Mouse (Mus musculus) gastrocnemius, postnatal 4 days (tissue): ENCODE results near the gene Ankrd33. TPM values are rescaled to one million over a fixed set of nuclear protein-coding genes. Genes with fewer than 3 reads are reported as not detected.
A peak's percentile ranks its signal among the peaks of the same experiment; 100 is the strongest.
"Not testable (repeated sequence)": the region's sequence is repeated elsewhere in the genome, so short reads cannot be mapped to it uniquely, and the experiment has no call there.

Source experiments
- DNase-seq, 2 experiments: peaks; one replicate each; pipeline ENCODE4 v3.0.0; 2021 to 2022; ENCODE audit warnings: low spot score in 2 of 2, mixed read lengths in 2 of 2
- total RNA-seq, 2 experiments: library from RNA; stranded (reverse); gene quantifications; 2 replicates each; pipeline ENCODE4 v1.2.3; 2021

The Ankrd33 gene
- total RNA-seq, 2 experiments from 2014 or later: not detected

DNA sequence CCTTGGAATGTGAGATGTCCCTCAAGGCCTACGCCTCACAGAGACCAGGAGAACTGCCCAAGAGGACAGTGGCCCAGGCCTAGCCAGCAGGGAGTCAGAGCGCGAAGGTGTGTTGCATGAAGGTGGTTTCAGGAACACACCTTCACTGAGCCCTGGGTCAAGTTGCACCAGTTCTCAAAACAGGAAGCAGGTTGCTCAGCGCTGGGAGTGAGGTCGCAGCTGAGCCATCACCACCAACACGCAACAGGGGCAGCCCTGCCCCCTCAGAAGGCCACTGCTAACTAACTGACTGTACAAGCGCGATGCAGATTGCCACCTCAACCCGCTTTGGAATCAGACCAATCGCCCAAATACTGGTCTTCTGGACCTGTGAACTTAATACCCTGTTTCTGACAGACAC lies 31.1 kb upstream of the Ankrd33 start:
- DNase-seq: no peak

DNA sequence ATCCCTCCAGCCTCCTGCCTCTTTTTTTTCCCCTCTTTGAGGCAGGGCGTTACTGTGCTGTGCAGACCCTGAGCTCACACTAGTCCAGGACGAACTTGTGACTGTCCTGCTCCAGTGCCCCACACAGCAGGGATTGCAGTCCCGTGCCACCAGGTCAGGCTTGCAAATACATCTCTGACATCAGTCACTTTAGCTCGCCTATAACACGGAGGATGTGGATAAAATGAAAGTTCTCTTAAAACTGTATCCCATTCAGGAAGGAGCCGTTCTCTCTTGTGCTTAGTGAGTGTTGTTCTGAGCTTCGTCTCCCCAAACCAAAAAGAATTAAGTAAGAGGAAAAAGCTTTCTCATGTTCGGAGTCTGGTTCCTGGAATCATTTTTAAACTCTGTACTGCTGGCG lies 29.1 kb upstream of the Ankrd33 start:
- DNase-seq: no peak

DNA sequence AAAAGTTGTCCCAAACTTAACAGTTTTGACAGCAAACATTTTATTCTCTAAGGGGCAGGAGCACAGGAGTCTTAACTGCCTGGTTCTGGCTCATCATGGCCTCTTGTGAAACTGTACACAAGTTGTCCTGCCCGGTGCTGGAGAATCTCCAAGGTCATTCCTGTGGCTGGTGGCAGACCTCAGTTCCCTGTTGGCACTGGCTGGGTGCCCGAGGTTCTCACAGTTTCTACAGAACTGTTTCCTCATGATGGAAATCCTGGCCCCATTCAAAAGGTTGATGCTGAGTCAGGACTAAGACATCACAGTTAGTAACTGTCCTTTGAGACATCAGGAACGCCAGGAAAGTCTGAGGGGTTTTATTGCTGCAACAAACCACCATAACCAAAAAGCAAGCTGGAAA lies 28.6 kb upstream of the Ankrd33 start:
- no peak for DNase-seq

DNA sequence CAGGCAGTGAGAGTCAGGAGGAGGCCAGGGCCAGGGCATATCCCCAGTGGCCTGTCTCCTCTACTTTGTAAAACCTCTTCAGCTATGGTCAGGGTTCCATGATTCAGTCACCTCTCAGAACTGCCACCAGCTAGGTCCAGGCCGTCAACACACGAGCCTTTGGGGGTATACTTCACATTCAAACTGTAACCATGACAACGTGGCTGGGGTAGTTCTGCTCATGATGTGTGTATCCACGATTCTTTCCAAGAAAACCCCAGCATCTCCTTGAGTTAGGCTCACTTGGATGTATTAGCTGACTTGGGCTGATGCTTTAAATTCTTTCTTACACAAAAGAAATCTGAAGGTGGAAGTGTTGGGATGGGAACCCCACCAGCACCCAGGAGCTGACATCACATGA lies 27.3 kb upstream of the Ankrd33 start:
- no peak for DNase-seq

DNA sequence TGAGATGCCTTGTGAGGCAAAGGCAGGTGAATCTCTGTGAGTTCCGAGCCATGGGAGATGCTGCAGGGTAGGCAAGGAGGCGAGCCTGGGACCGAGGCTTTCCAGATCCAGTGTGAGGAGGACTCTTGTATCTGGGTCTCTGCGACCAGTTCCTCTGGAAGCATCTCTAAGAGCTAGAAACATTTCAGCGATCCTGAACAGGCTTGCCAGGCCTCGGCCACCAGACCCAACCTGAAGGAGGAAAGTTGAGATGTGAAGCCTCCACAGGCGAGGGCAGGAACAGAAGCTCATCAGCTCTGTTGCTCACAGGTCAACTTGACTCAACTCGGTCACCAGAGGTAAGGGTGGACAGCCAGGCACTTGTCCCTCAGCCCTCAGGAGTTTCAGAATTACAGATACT lies 24.0 kb upstream of the Ankrd33 start:
- DNase-seq: no peak

DNA sequence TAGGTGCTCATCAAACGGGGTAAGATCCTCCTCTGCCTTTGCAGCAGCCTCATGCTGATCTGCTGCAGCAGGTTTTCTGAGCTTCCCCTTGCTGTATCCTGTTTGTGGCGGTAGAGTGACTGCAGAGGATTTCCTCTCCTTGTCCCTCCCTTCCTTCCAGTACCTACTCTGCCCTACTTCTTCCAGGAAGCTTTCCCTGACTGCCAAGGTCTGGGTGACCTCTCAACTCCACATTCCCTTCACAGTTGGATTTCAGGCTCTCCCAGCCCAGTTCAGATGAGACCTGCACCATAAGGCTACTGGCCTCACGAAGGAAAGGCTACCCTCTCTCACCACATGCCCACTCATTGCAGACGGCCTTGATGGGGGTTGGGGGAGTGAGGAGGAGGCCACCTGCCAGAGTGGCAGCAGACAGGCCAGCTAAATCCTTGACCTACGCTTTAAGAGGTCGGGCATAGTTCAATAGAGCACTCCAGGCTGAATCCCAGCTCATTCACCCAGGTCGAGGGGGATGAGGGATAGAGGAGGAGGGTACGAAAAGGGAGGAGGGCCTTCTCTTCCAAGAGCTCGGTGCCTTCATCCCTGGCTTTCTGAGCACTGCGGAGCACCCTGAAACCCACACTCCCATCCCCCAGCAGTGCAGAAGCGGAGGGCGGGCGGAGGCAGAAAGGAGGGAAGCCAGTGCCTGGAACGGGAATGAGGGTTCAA lies 23.3 kb upstream of the Ankrd33 start:
- no peak for DNase-seq

DNA sequence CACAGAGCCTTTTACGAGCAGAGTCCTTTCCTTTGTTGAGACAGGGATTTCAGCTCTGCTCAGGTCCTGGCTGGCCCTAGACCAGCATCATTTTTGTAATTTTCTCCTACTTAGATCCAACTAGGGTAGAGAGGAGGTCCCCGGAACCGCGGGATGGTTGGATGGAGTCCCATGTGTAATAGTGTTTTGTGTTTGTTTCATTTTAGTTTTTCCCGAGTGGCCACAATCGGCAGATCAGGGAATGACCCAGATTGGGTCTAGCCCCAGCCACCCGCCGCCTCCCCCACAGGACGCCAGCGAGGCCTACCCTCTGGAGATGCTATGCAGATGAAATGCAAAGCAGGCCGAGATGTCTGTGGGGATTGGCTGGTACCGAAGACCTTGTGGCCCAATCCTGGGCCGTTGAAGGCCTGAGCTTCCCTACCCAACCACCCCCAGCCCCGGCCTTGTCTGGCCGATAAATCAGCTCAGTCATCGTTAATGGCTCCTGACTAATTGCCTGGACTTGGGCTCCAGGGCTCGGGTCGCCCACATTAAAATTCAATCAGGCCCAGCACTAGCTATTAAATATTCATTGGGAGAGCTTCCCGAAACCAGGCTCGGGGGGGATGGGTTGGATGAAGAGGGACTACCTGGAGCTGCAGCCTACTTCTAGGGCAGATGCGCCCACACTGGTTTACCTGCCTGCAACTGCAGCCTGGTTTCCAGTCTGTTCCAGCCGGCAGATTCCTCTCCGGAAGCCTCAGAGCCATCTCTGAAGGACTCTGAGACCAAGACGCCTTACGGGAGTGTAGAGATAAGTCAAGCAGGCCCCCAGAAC lies 22.5 kb upstream of the Ankrd33 start:
- DNase-seq: no peak

DNA sequence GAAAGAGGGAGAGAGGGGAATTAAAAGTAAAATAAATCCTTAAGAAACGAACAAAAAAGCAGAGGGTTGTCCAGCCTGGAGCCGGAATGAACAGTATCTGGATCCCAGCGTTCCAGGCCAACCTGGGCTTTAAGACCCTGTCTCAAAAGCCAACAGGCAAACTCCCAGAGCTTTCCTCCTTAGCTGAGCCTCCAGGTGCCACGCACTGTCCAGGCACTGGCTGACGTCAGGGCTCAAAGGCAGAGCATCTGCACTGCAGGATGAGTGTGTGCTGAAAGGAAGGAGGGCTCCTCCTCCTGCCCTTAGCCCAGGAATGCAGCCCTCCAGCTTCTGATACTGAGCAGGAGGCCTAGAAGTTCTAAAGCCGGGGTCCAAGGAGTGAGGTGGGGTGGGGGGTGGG lies 21.6 kb upstream of the Ankrd33 start:
- DNase-seq: no peak

DNA sequence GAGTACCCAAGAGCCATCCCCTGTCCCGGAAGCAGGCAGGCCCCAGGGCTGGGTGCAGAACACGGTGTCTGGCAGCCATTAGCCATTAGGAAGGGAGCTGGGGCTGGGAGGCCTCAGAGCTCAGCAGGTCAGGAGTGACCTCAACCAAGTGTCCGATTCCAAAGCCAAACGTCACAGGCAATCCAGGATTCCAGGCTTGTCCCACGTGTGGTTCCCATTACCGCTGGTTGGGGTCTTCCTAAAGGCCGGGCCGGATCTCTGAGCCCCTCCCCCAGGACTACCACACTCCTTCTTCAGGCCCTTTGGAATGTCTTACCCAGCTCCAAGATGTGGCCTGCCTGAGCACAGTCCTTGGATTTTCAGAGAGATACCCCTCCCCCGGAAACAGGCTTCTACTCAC lies 20.6 kb upstream of the Ankrd33 start:
- DNase-seq: no peak

DNA sequence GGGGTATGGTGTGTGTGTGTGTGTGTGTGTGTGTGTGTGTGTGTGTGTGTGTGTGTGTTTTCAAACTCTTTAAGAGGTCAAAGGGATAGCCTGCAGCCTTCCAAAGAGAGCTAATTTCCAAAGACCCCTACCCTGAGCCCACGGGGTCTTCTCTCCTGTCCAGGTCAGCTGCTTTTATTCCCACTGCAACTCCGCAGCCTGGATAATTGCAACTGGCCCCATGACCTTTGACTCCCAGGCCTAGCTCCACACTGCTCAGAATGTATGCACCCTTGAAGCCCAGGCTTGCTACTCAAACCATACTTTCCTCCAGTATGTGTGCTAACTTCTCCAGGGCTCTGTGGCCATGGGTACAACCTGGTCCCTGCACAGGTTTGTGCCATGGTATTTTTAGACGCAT lies 20.2 kb upstream of the Ankrd33 start:
- DNase-seq: no peak

DNA sequence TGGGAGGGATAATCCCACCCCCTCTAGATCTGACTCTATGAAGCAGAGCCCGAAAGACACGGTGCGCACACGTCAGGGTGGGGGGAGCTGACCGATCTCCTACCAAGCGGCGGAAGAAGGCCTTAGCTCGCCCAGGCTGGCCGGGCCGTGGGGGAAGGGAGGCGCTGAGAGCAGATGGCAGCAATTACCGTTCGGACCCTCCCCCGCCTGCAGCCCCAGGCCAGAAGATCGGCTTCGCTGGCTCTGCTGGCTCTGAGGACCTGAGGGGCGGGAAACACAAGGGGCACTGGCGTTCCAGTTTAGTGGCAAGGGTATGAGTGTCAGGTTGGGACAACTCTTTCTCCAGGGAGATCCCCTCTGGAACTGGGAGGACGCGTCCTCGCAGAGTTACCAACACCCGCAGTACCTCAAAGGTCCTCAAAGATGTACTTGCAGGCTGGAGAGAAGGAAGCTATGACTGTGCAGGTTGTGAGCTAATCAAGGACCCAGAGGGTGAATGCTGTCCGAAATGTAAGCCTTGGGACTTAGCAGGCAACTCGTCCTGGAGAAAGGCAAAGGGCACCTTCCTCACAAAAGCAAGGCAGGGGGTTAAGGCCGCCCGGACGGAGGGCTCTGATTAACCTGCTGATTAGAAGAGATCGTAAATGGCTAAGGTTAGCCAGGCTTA lies 17.4 kb upstream of the Ankrd33 start:
- peak in 1 of 2 experiments; percentile 57 for DNase-seq

DNA sequence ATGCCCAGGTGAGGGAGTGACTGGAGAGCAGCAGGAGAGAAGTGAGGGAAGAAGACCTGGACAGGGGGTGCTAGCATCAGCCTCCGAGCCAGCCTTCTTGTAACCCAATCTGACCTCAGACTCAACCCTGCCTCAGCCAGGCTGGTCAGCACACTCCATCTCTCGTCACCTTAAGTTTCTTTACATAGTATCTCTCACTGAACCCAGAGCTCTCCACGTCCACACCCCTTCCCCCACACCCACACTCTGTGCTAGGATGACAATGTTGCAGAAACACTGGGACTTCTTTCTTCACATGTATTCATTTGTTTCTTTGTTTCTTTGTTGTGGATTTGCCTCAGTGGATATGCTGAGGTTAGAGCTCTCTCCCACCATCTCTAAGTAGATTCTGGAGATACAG lies 14.6 kb upstream of the Ankrd33 start:
- no peak for DNase-seq

DNA sequence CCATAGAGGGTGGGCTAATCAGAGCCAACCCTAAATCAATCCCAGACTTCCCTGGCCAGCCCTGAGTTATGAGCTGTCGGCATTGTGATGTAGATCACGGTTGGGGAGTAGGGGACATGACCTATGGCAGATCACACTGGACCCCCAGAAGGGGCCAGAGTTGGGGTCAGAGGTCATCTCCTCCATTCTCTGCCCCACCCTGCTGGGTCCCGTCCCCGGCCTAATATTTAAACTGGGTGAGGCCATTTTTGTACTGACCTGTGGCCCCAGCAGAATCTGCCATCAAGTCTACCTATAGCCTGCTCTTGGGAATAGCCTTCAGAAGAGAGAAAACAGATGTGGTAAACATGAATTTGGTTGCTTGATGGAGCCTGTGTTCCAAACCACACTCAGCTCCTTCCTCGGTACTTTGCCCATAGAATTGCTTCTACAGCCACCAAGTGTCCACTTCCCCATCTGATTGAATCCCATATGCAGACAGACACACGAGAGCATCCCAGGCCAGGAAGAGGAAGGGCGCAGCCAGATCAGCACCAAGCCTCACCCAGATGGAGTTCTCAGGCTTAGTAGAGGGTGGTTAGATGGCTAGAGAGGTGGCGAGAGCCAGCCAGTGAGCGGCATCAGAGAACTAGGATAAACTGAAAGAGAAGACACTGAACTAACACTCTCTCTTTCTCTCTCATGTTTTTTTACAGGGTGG lies 11.8 kb upstream of the Ankrd33 start:
- no peak for DNase-seq

DNA sequence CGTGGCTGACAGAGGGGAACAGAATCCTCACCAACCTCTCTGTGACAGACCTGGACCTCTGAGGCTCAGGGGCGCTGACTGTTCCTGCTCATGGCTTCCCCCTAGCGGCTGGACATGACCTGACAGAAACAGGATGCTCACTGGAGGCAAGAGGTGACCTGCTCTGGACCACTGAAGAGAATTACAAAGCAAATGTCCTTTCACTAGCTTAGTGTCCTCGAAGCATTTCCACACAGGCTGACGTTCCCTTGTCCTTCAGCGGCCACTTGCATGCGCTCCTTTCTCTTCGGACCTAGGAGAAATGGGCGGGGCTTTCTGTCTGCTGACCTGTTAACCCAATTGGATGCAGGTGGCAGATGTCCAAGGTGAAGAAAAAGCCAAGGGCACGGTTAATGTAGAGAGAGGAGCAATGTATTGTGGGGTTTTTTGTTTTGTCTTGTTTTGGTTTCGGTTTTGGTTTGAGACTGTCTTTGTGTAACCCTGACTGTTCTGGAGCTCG lies 10.0 kb upstream of the Ankrd33 start:
- DNase-seq: peak; percentile 57 to 76

DNA sequence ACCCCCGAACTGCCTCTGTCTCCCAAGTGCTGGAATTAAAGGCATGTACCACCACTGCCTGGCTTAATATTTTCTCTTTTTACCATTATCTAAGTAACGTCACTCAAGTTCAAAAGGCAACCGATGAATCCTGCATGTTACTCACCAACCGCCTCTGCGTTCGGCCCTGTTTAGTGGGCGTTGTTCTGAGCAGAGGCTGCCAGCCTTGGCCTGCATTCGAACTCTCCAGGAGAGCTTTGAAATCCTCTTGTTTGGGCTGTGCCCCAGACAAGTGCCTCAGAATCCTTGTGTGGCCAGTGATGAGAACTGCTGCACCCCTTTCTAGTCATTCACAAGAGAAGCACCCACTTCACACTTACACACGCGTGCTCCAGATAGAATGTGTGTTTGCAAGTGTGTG lies 9.5 kb upstream of the Ankrd33 start:
- DNase-seq: no peak

DNA sequence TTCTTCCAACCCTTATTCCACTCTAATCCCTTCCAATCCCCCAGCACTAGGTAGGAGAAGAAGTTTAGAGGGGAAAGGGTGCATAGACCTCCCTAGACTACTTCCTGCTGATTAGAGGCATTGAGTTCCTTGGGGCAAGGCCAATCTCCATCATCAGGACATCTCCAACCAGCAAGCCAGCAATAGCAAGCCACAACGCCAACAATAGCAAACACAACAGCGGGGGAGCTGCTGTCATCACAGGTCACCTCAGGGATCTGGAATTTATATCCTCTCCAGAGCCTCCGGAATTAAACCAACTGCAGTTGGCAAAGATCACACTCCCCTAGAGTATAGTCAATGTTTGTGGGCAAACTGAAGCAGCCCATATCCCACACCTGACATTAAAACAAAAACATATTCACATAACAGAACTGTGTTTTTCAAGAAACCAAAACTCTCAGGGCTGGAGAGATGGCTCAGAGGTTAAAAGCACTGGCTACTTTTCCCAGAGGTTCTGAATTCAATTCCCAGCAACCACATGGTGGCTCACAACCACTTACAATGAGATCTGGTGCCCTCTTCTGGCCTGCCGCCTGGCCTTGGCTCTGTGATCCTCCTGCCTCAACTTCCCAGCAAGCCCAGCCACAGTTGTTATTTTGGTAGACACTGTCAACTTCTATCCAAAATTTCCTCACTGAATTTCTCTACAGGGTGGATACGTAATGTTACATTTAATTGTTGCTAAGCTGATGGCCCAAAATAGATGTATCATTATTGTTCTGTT lies 7.5 kb upstream of the Ankrd33 start:
- DNase-seq: no peak

DNA sequence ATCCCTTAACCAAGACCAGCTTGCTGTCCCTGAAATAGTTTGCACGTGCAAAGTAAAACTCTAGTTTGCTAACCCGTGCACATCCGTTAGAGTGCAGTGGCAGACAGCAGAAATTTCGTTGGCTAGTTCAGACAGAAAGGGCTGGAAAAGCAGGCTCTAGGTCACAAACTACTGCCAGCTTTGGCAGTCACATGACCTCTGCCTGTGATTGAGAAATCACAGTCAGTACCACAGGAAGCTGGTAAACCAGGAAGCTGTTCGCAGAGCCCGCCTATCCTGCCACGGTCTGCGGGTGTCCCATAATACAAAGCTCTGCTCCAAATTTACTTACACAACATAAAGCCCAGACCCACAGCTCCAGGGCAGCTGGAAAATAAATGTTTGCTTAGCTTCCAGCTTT lies 2.4 kb upstream of the Ankrd33 start:
- DNase-seq: no peak

DNA sequence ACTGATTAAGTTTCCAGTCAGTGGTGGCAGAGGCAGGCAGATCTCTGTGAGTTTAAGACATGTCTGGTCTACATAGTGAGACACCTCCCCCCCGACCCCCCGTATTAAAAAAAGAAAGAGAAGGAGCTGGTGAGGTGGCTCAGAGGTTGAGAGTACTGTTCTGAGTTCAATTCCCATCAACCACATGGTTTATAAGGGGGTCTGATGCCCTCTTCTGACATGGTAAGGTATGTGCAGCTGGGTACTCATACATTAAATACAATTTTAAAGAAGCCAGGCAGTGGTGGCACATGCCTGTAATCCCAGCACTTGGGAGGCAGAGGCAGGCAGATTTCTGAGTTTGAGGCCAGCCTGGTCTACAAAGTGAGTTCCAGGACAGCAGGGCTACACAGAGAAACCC lies 1.8 kb upstream of the Ankrd33 start:
- not testable (repeated sequence) for DNase-seq

DNA sequence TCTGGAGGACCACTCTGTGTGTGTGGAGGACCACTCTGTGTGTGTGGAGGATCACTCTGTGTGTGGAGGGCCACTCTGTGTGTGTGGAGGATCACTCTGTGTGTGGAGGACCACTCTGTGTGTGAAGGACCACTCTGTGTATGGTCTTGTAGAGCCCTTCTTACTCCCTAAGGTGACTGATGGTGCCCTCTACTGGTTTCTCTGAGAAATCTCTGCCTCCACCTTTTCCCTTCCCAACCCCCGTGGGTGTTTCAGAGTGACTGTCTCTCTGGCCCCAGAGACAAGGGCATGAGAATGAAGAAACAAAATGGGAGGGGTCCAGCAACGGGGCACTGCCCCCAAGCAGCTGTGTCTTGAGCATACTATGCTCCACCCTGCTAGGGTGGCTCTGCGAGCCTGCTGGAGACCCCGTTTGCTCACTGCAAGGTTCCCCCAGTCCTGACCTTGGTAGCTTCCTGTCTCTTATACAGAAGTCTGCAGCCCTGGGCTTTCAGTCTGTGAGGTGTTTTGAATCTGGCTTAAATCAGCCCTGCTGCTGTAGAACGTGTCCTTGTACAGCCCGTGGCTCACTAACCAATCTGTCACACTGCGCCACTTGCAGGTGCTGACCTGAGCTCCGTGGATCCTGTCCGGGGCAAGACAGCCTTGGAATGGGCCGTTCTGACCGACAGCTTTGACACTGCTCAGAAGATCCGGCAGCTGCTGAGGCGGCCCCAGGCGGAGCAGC lies 3.0 kb downstream of the Ankrd33 start:
- no peak for DNase-seq
